Mouse (Mus musculus) forebrain, postnatal 0 days (tissue): ENCODE results near the gene Amigo1. TPM values are rescaled to one million over a fixed set of nuclear protein-coding genes. Genes with fewer than 3 reads are reported as not detected.

ENCODE experiments used
- ATAC-seq: fragments of 200-750 bp; cut with Nextera tagmentation; 2 replicates; pipeline ENCODE4 v1.8.0; 2017; ENCODE audit warnings: mild to moderate bottlenecking, moderate library complexity
- DNase-seq: peaks from one replicate; pipeline ENCODE4 v3.0.0-alpha.2; 2015
- H3K27ac ChIP-seq: fragments of 300-500 bp; sonication (generic); 2 replicates; pipeline ENCODE4 v1.5.1; 2014; ENCODE audit warnings: low read depth, mild to moderate bottlenecking, antibody characterized with exemption, low read length, moderate library complexity, mixed read lengths
- H3K27me3 ChIP-seq: fragments of 300-500 bp; sonication (generic); 2 replicates; pipeline ENCODE4 v1.6.1; 2014; ENCODE audit warnings: mild to moderate bottlenecking, low read length, mixed read lengths; ENCODE audit not compliant: insufficient read depth
- H3K36me3 ChIP-seq: fragments of 300-500 bp; sonication (generic); 2 replicates; pipeline ENCODE4 v1.6.1; 2014; ENCODE audit warnings: mild to moderate bottlenecking, moderate library complexity; ENCODE audit not compliant: insufficient read depth
- H3K4me1 ChIP-seq: fragments of 300-500 bp; sonication (generic); 2 replicates; pipeline ENCODE4 v1.6.1; 2014; ENCODE audit warnings: antibody characterized with exemption; ENCODE audit not compliant: insufficient read depth
- H3K4me2 ChIP-seq: fragments of 300-500 bp; sonication (generic); 2 replicates; pipeline ENCODE4 v1.6.1; 2014; ENCODE audit warnings: low read depth, mild to moderate bottlenecking, moderate library complexity
- H3K4me3 ChIP-seq: fragments of 300-500 bp; sonication (generic); 2 replicates; pipeline ENCODE4 v1.5.1; 2014; ENCODE audit warnings: low read depth, low read length, mixed read lengths
- H3K9ac ChIP-seq: fragments of 300-500 bp; sonication (generic); 2 replicates; pipeline ENCODE4 v1.6.1; 2014; ENCODE audit warnings: mild to moderate bottlenecking
- H3K9me3 ChIP-seq: fragments of 300-500 bp; sonication (generic); 2 replicates; pipeline ENCODE4 v1.6.1; 2016; ENCODE audit warnings: low read length
- CTCF ChIP-seq: sonication (generic); IDR thresholded peaks from 2 replicates; pipeline ENCODE4 v1.5.1; 2016; ENCODE audit warnings: antibody characterized with exemption, control low read depth, low read depth
- WGBS: fragments of 180-500 bp; shearing (Covaris S2); extraction: QIAGEN DNeasy Blood & Tissue Kit; methylation state at CpG from one replicate; pipeline ENCODE4 v1.1.7; 2014; 5-methylcytosine and 5-hydroxymethylcytosine counted together
- polyA plus RNA-seq: library from polyadenylated mRNA; unstranded; fragments of >200 nt; fragmentation: Nextera tagmentation; extraction: Ambion mirVana; gene quantifications from 2 replicates; pipeline ENCODE4 v1.2.1, GENCODE M21; 2015
- total RNA-seq: library from RNA; depleted of rRNA; stranded (reverse); fragments of >200 nt; gene quantifications from 2 replicates; pipeline ENCODE4 v1.2.3, GENCODE M21; 2014

The Amigo1 gene
- total and polyA plus RNA-seq, 2 experiments from 2014 or later: 12.1 to 20.4 TPM

GRCm38 (mm10) chr3:108152290-108152689 is 33.8 kb upstream of the Amigo1 start:
- Histone ChIP-seq H3K36me3 (no peaks in the 10 kb centered on the region), H3K27me3 (no peaks in the 10 kb centered on the region), H3K27ac (no peak overlapping the region), H3K4me3 (no peak overlapping the region), H3K4me2 (no peak overlapping the region), H3K4me1 (peaks cover 7% of the 10 kb centered on the region), H3K9me3 (no peaks in the 10 kb centered on the region), H3K9ac (no peak overlapping the region)
- WGBS: 83% methylated on average over 3 of the region's 3 CpGs
- no peak for TF ChIP-seq CTCF
- no peak for DNase-seq
- ATAC-seq: no peak

- WGBS: 38% methylated on average over 4 of the region's 4 CpGs
- no peaks in the 10 kb centered on the region for H3K9me3 ChIP-seq
- DNase-seq: peak; percentile 66
- peak; percentile 80 for ATAC-seq
- H3K4me2 ChIP-seq: peak within 1 kb of the TSS; percentile 49
- peak within 1 kb of the TSS; percentile 30 for H3K4me3 ChIP-seq
- H3K27me3 ChIP-seq: no peaks in the 10 kb centered on the region
- peak within 1 kb of the TSS; percentile 63 for H3K9ac ChIP-seq
- H3K27ac ChIP-seq: peak within 1 kb of the TSS; percentile 69
- H3K36me3 ChIP-seq: no peaks in the 10 kb centered on the region
- no peak for TF ChIP-seq CTCF
- peaks cover 22% of the 10 kb centered on the region for H3K4me1 ChIP-seq
Observed at GRCm38 (mm10) chr3:108154656-108155055, 31.5 kb upstream of the Amigo1 start, which contains the start of gene Gpr61. Gene Gpr61, minus strand, starts transcription at chr3:108154882.

- DNase-seq (peak; percentile 78), ATAC-seq (peak; percentile 84)
- H3K27ac ChIP-seq: peak overlapping the region; percentile 77
- no peaks in the 10 kb centered on the region for H3K36me3 ChIP-seq
- no peaks in the 10 kb centered on the region for H3K9me3 ChIP-seq
- WGBS: 33% methylated on average over 9 of the region's 9 CpGs
- no peak for TF ChIP-seq CTCF
- H3K27me3 ChIP-seq: no peaks in the 10 kb centered on the region
- H3K4me2 ChIP-seq: no peak overlapping the region
- peak overlapping the region; percentile 37 for H3K9ac ChIP-seq
- no peak overlapping the region for H3K4me3 ChIP-seq
- peaks cover 22% of the 10 kb centered on the region for H3K4me1 ChIP-seq
Observed at GRCm38 (mm10) chr3:108158383-108159037, 27.6 kb upstream of the Amigo1 start.

DNA sequence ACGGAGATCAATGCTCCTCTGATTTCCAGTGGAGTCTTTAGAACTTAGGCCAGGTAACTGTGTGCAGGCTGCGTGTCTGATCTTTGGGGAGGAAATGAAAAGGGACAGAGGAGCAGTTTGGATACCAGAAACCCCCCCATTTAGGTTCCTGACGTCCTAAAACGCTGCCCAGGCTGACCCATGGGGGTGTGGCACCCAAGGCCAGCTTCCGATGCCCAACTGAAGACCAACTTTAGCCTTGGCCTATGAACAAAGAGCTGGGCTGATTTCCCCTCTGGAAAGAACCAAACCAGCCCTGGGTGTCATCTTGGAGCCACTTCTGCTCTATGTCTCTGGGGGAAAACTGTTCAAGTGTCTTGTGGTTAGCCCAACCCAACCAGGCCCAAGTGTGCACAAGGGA is 22.0 kb upstream of the Amigo1 start:
- no peak overlapping the region for H3K4me2 ChIP-seq
- ATAC-seq (no peak), DNase-seq (no peak)
- H3K36me3 ChIP-seq: no peaks in the 10 kb centered on the region
- H3K4me3 ChIP-seq: no peak overlapping the region
- no peaks in the 10 kb centered on the region for H3K9me3 ChIP-seq
- peaks cover 8% of the 10 kb centered on the region; the same call in 1 of the 2 replicates for H3K4me1 ChIP-seq
- 63% methylated on average over 5 of the region's 5 CpGs for whole genome bisulfite sequencing
- no peak overlapping the region for H3K9ac ChIP-seq
- no peaks in the 10 kb centered on the region for H3K27me3 ChIP-seq
- no peak for TF ChIP-seq CTCF
- H3K27ac ChIP-seq: no peak overlapping the region

DNA sequence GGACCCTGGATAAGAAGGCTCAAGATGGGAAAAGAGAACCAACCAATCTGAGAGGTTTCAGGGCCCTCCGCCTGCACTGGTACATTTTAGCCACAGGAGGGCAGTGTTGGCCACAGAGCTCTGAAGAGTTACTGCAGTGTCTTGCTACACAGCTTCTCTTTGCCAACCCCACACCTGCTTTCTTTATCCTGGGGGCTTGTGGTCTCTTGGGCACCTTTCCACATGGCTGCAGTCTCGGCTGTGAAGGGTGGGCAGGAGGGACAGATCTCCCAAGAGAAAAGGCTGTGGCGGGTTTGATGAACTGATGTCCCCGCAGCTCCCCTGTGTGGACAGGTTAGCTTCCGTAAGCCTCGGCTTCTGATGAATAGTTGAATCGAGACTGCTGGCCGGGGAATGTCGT is 21.3 kb upstream of the Amigo1 start:
- no peaks in the 10 kb centered on the region for H3K27me3 ChIP-seq
- DNase-seq (peak; percentile 95), ATAC-seq (peak; percentile 82)
- WGBS: 14% methylated on average over 9 of the region's 9 CpGs
- 0 out of 2 replicates have a peak, but pooled peaks cover 3% of the 10 kb centered on the region for H3K4me1 ChIP-seq
- no peaks in the 10 kb centered on the region for H3K9me3 ChIP-seq
- peak overlapping the region; percentile 21; the same call in 1 of the 2 replicates for H3K4me3 ChIP-seq
- no peak overlapping the region; the same call in 1 of the 2 replicates for H3K9ac ChIP-seq
- peak overlapping the region; percentile 40; the same call in 1 of the 2 replicates for H3K27ac ChIP-seq
- peak; percentile 98 for TF ChIP-seq CTCF
- peak overlapping the region; percentile 46 for H3K4me2 ChIP-seq
- no peaks in the 10 kb centered on the region for H3K36me3 ChIP-seq

GRCm38 (mm10) chr3:108165532-108166315 is 20.4 kb upstream of the Amigo1 start:
- Histone ChIP-seq H3K9ac (no peak overlapping the region), H3K27me3 (no peaks in the 10 kb centered on the region), H3K27ac (0 out of 2 replicates have a peak overlapping the region, but pooled peaks have one; percentile 35), H3K4me2 (no peak overlapping the region), H3K4me3 (no peak overlapping the region), H3K36me3 (no peaks in the 10 kb centered on the region), H3K4me1 (0 out of 2 replicates have a peak, but pooled peaks cover 3% of the 10 kb centered on the region), H3K9me3 (no peaks in the 10 kb centered on the region)
- WGBS: 36% methylated on average over 10 of the region's 10 CpGs
- TF ChIP-seq CTCF: no peak
- DNase-seq: no peak
- ATAC-seq: no peak
